Mouse (Mus musculus) natural killer cell, adult 2 months (primary cell): ENCODE data around the gene Il25.
"Not testable (repeated sequence)": the region's sequence is repeated elsewhere in the genome, so short reads cannot be mapped to it uniquely, and the experiment has no call there.

ENCODE experiments used
- DNase-seq, 2 experiments: peaks; one replicate each; pipeline ENCODE4 v3.0.0; 2022; ENCODE audit warnings: low spot score in 2 of 2

Gene Il25

GRCm38 (mm10) chr14:54953664-54954206, 21.2 kb downstream of the Il25 start:
- no peak for DNase-seq

GRCm38 (mm10) chr14:54954474-54954873, 22.0 kb downstream of the Il25 start:
- no peak for DNase-seq

GRCm38 (mm10) chr14:54955481-54955880, 23.0 kb downstream of the Il25 start:
- DNase-seq, result no peak

DNA sequence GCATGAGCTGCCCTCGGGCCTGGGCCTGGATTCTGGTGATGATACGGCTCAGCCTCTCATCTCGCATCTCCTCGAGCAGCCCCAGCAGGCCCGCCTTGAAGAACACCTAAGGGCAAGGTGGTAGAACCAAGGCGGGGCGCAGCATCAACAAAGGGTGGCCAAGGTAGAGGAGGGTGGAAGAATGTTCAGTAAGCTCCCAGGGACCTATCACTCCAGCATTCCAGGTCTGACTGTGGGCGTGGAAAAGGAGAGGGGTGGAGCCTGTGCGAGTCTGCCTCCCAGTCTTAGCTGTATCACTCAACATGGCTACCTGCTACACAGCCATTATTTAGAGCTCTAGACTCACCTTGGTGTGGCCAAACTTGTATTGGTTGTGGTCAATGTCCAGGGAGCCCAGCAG, 24.0 kb downstream of the Il25 start:
- DNase-seq, result no peak

DNA sequence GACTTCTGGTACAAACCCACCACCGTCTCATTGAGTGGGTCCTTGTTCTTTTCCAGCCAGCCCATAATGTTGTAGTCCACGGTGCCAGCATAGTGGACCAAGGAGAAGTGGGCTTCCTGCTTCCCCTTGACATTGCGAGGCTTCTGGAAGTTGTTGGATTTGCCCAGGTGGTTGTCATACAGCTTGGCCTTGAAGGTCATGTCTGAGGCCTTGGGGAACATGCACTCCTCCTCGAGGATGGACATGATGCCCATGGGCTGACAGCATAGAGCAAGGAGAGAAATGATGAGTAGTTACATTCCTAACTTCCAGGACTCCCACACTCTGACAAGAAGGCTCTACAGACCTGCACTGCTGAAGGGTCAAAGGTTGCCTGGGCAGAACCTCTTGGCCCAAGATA, 26.0 kb downstream of the Il25 start:
- no peak for DNase-seq

DNA sequence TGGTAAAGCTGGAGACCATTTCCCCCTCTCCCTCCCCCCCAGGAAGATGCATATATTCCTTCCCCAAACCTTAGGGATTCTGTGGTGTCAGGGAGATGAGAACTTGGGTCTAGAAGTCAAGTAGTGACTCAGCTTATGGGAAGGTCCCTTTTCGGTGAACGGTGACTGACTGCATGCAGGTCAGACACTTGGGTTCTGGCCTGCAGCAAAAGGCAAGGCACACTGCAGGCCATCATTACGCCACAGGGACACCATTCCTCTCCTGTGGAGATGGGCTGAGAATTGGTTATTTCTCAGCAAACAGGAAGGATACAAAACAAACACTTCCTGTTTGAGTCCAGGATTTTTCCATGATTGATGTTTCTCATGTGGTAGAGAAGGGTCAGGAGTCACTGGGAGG, 26.7 kb downstream of the Il25 start:
- no peak for DNase-seq

GRCm38 (mm10) chr14:54959853-54960613, 27.5 kb downstream of the Il25 start:
- DNase-seq, result not testable (repeated sequence)

DNA sequence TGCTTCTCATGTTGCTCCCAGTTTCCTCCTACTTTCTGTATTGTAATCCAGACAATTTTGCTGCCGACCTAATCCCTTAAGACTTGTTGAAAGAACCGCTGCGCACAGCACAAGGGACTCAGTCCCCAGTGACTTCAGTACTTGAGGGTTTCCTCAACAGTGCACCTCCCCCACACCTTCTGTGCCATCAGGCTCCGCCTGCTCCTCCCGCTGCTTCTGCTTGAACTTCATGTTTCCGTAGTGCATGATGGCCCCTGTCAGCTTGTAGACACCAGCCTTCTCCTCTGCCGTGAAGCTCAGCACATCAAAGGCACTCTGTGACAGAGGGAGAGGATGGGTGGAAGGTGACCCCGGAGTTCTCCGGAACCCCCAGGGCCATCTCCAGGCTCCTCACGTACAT, 28.3 kb downstream of the Il25 start:
- DNase-seq, result no peak

DNA sequence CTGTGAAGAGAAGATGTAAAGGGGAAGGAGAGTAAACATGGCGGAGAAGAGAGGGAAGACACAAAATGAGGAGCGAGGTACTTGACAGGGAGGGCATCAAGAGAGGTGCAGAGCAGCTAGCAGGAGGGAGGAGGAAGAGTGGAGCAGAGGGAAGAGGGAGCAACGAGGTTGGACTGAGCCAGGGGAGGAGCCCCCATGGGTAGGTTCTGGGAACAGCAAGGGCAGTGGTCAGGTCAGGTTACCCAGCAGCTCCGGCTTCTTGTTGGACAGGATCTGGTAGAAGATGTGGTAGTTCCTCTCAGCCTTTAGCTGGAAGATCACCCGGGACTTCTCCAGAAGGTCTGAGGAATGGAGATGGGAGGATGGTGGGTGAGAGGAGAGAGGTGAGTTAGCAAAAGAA, 29.0 kb downstream of the Il25 start:
- no peak for DNase-seq

DNA sequence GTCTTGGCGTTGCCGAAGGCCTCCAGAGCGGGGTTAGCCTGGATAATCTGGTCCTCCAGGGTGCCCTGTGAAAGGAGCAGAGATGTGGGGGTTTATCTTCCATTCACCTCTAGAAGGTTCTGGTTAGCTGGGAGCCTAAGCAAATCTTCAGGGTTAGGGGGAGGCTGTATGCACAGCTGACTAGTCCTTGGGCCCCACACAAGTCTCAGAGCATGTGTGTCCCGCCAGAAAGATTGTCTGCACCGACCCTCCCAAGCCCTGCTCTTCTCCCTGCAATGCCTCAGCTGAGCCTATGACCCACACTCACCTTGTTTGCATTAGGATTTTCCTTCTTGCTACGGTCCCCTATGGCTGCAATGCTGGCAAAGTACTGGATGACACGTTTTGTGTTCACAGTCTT, 30.2 kb downstream of the Il25 start:
- no peak for DNase-seq

- DNase-seq, result no peak
Observed at GRCm38 (mm10) chr14:54963727-54964126, 31.2 kb downstream of the Il25 start.

DNA sequence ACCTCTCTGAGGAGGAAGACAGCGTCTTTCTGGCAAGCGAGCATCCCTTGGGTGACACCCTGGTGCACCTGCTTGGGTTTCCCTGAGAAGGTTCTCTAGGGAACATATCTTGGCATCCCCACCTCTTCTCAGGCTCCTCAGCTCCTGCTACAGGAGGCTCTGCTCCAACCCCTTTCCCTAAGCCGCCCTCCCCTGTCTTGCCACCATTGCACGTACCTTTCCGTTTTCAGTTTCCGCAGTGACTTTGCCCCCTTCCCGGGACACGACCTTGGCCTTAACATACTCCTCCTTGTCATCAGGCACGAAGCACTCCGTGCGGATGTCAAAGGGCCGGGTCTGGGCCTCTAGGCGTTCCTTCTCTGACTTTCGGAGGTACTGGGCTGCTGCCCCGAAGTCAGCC, 32.5 kb downstream of the Il25 start:
- DNase-seq, result no peak

DNA sequence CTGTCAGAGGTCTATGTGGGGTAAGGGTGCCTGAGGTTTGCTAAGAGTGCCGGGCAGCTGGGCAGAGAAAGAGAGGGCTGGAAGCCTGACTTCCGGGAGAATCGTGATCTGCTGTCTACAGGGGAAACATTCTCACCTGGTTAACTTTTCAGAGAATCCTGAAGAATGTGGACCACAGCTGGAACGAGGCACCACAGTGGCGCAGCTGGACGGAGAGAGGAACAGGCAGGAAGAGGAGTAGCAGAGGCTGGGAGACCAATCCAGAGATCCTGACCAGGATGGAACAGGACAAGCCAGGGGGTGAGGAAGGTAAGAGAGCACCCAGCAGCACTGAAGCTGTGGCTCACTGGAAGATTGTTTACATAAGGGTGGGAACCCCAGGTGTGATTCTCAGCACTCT, 33.1 kb downstream of the Il25 start:
- DNase-seq, result no peak

- no peak for DNase-seq
Observed at GRCm38 (mm10) chr14:54966320-54966977, 34.0 kb downstream of the Il25 start, which contains the start of gene Myh6. Myh6 (minus strand) TSS chr14:54966927.

GRCm38 (mm10) chr14:54967874-54968273, 35.4 kb downstream of the Il25 start:
- no peak for DNase-seq

- no peak for DNase-seq
Observed at GRCm38 (mm10) chr14:54968344-54968743, 35.8 kb downstream of the Il25 start.

DNA sequence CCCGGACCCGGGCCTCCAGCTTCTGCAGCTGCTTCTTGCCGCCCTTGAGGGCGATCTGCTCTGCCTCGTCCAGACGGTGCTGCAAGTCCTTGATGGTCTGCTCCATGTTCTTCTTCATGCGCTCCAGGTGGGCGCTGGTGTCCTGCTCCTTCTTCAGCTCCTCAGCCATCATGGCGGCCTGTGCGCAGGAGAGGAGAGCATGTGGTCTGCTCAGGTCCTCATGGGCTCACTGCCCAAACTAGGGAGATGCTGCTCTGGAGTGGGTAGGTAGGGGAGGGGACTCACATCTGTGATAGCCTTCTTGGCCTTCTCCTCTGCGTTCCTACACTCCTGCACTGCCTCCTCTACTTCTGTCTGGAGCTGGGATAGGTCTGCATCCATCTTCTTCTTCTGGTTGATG, 40.3 kb downstream of the Il25 start:
- DNase-seq, result not testable (repeated sequence)

- no peak for DNase-seq
Observed at GRCm38 (mm10) chr14:54974068-54974791, 41.7 kb downstream of the Il25 start.

DNA sequence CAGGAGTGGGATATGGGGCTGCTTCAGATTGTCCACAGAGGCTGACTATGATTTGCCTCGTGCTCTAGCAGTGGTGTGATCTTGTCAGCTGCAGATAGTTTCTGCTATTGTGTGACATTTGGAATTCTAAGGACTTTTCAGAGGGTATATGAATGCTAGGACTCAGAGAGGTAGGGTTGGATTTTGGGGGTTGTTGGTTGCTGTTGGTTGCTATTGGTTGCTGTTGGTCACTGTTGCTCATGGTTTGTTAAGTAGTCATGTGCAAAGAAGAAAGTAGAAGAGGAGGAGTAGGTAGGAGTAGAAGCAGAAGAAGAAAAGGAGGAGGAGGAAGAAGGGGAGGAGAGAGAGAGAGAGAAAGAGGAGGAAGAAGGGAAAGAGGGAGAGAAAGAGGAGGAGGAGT, 44.1 kb downstream of the Il25 start, which contains the start of gene Gm17428:
TSS of gene Gm17428 (plus strand) at position 301 of the 400 bp plus-strand sequence.
- DNase-seq, result no peak

DNA sequence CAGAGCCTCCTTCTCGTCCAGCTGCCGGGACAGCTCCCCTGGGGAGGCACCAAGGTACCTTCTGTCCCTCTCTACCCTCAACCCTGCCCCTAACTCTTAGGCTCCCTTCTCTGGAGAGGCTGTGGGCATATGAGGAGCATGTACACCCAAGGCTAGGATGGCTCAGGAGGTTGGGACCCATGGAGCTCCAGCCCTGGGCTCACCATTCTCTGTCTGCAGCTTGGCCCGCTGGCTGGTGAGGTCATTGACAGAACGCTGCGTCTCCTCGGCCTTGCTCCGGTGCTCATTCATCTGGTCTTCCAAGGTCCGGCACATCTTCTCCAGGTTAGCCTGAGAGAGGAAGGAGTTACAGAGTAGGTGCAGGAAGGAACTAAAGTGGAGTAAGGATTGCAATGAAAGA, 46.2 kb downstream of the Il25 start:
- no peak for DNase-seq

GRCm38 (mm10) chr14:54981934-54982333, 49.4 kb downstream of the Il25 start:
- no peak for DNase-seq
